Mouse (Mus musculus) CH12.LX (cell line): Measurements from ENCODE around the gene Ifng. TPM values are rescaled to one million over a fixed set of nuclear protein-coding genes. Genes with fewer than 3 reads are reported as not detected.
A peak's percentile ranks its signal among the peaks of the same experiment; 100 is the strongest.

Experiments used
- DNase-seq: peaks from one replicate; pipeline ENCODE4 v3.0.0-alpha.2; 2013; ENCODE audit errors: extremely low read depth
- H3K27ac ChIP-seq: 2 replicates; pipeline ENCODE4 v1.5.1; 2012; ENCODE audit warnings: low read depth, mild to moderate bottlenecking, control low read depth, moderate library complexity; ENCODE audit not compliant: insufficient read depth
- H3K27me3 ChIP-seq: replicated peaks from 2 replicates; pipeline ENCODE3; 2012; ENCODE audit warnings: inconsistent platforms
- H3K36me3 ChIP-seq, 2 experiments: replicated peaks in 1 of 2; 2 replicates each; pipeline versions ENCODE3 to v1.6.1; 2012; ENCODE audit warnings: inconsistent platforms in 1 of 2, low read length in 1 of 2, mild to moderate bottlenecking in 1 of 2, mixed read lengths in 1 of 2, moderate library complexity in 1 of 2; ENCODE audit not compliant: control insufficient read depth in 1 of 2, insufficient read depth in 1 of 2
- H3K4me1 ChIP-seq, 2 experiments: 2 replicates each; pipeline ENCODE4 v1.6.1; 2012; ENCODE audit warnings: inconsistent platforms in 1 of 2, moderate library complexity in 1 of 2; ENCODE audit not compliant: insufficient read depth in 2 of 2, control insufficient read depth in 1 of 2
- H3K4me2 ChIP-seq: 2 replicates; pipeline ENCODE4 v1.6.1; 2012; ENCODE audit warnings: low read depth, mild to moderate bottlenecking, control low read depth; ENCODE audit not compliant: poor library complexity, insufficient read depth, severe bottlenecking
- H3K4me3 ChIP-seq, 3 experiments: fragments of 150-350 bp in 1 of 3; sonication (generic) in 1 of 3; replicated peaks in 1 of 3; 2 replicates each; pipeline versions ENCODE3 to v1.5.1; 2011 to 2012; ENCODE audit warnings: low read depth in 2 of 3, low read length in 2 of 3, mild to moderate bottlenecking in 2 of 3, moderate library complexity in 2 of 3, control low read depth in 1 of 3, improper control_type of control experiment in 1 of 3, inconsistent platforms in 1 of 3, mixed read lengths in 1 of 3; ENCODE audit not compliant: poor library complexity in 1 of 3
- H3K79me2 ChIP-seq: replicated peaks from 2 replicates; pipeline ENCODE4 v1.6.1; 2012; ENCODE audit warnings: mild to moderate bottlenecking, moderate library complexity; ENCODE audit not compliant: control insufficient read depth, poor library complexity, insufficient read depth, severe bottlenecking; ENCODE audit errors: extremely low read depth
- H3K9ac ChIP-seq: 2 replicates; pipeline ENCODE4 v1.6.1; 2012; ENCODE audit warnings: low read depth, mild to moderate bottlenecking, control low read depth, moderate library complexity; ENCODE audit not compliant: insufficient read depth
- H3K9me3 ChIP-seq: replicated peaks from 2 replicates; pipeline ENCODE3; 2012; ENCODE audit warnings: low read length, inconsistent platforms, mixed read lengths
- BHLHE40 ChIP-seq: IDR thresholded peaks from 2 replicates; pipeline ENCODE4 v1.6.1; 2011; ENCODE audit warnings: mild to moderate bottlenecking, low read depth, low read length, improper control_type of control experiment
- CHD1 ChIP-seq: IDR thresholded peaks from 2 replicates; pipeline ENCODE4 v1.6.1; 2012; ENCODE audit warnings: low read depth, low read length, improper control_type of control experiment, inconsistent platforms
- CHD2 ChIP-seq: IDR thresholded peaks from 2 replicates; pipeline ENCODE4 v1.6.1; 2011; ENCODE audit warnings: low read length, improper control_type of control experiment
- E2F4 ChIP-seq: IDR thresholded peaks from 2 replicates; pipeline ENCODE4 v1.6.1; 2011; ENCODE audit warnings: low read depth, low read length, improper control_type of control experiment; ENCODE audit not compliant: insufficient replicate concordance
- ELF1 ChIP-seq: IDR thresholded peaks from 2 replicates; pipeline ENCODE4 v1.6.1; 2014; ENCODE audit warnings: low read depth, mild to moderate bottlenecking, inconsistent platforms, low read length, improper control_type of control experiment
- EP300 ChIP-seq: IDR thresholded peaks from 2 replicates; pipeline ENCODE4 v1.6.1; 2011; ENCODE audit warnings: low read length, improper control_type of control experiment
- ETS1 ChIP-seq: conservative IDR thresholded peaks from 2 replicates; pipeline ENCODE4 v1.6.1; 2012; ENCODE audit warnings: low read depth, mild to moderate bottlenecking, inconsistent platforms, low read length, improper control_type of control experiment, moderate library complexity
- GABPA ChIP-seq: IDR thresholded peaks from 2 replicates; pipeline ENCODE4 v1.6.1; 2012; ENCODE audit warnings: low read depth, low read length, improper control_type of control experiment, inconsistent platforms; ENCODE audit not compliant: insufficient replicate concordance
- HCFC1 ChIP-seq: IDR thresholded peaks from 2 replicates; pipeline ENCODE4 v1.6.1; 2012; ENCODE audit warnings: low read depth, mild to moderate bottlenecking, inconsistent platforms, low read length, improper control_type of control experiment
- IRF4 ChIP-seq: IDR thresholded peaks from 2 replicates; pipeline ENCODE4 v1.6.1; 2014; ENCODE audit warnings: low read depth, mild to moderate bottlenecking, inconsistent platforms, low read length, improper control_type of control experiment
- JUN ChIP-seq: IDR thresholded peaks from 2 replicates; pipeline ENCODE4 v1.6.1; 2011; ENCODE audit warnings: low read depth, mild to moderate bottlenecking, low read length, improper control_type of control experiment, moderate library complexity; ENCODE audit not compliant: insufficient read depth
- JUND ChIP-seq: conservative IDR thresholded peaks from 2 replicates; pipeline ENCODE4 v1.6.1; 2011; ENCODE audit warnings: low read depth, low read length, improper control_type of control experiment
- MAFK ChIP-seq: IDR thresholded peaks from 2 replicates; pipeline ENCODE4 v1.6.1; 2011; ENCODE audit warnings: low read length, improper control_type of control experiment; ENCODE audit not compliant: insufficient replicate concordance
- MAX ChIP-seq: IDR thresholded peaks from 2 replicates; pipeline ENCODE4 v1.6.1; 2011; ENCODE audit warnings: low read length, improper control_type of control experiment
- MAZ ChIP-seq: IDR thresholded peaks from 2 replicates; pipeline ENCODE4 v1.6.1; 2012; ENCODE audit warnings: low read depth, mild to moderate bottlenecking, inconsistent platforms, low read length, improper control_type of control experiment, moderate library complexity
- MEF2A ChIP-seq: IDR thresholded peaks from 2 replicates; pipeline ENCODE4 v1.6.1; 2014; ENCODE audit warnings: low read depth, mild to moderate bottlenecking, inconsistent platforms, low read length, improper control_type of control experiment, borderline replicate concordance
- MYC ChIP-seq: IDR thresholded peaks from 2 replicates; pipeline ENCODE4 v1.6.1; 2011; ENCODE audit warnings: low read depth, mild to moderate bottlenecking, improper control_type of control experiment, low read length
- NRF1 ChIP-seq: IDR thresholded peaks from 2 replicates; pipeline ENCODE4 v1.6.1; 2014; ENCODE audit warnings: low read depth, mild to moderate bottlenecking, inconsistent platforms, low read length, improper control_type of control experiment, moderate library complexity
- POLR2A ChIP-seq: IDR thresholded peaks from 2 replicates; pipeline ENCODE4 v1.6.1; 2011; ENCODE audit warnings: low read depth, mild to moderate bottlenecking, improper control_type of control experiment, low read length
- RCOR1 ChIP-seq: conservative IDR thresholded peaks from 2 replicates; pipeline ENCODE4 v1.6.1; 2012; ENCODE audit warnings: low read depth, mild to moderate bottlenecking, inconsistent platforms, low read length, improper control_type of control experiment
- SIN3A ChIP-seq: IDR thresholded peaks from 2 replicates; pipeline ENCODE4 v1.6.1; 2012; ENCODE audit warnings: low read length, improper control_type of control experiment, inconsistent platforms
- TBP ChIP-seq: conservative IDR thresholded peaks from 2 replicates; pipeline ENCODE4 v1.6.1; 2011; ENCODE audit warnings: low read depth, low read length, improper control_type of control experiment
- TCF12 ChIP-seq: IDR thresholded peaks from 2 replicates; pipeline ENCODE4 v1.6.1; 2014; ENCODE audit warnings: low read depth, mild to moderate bottlenecking, inconsistent platforms, low read length, improper control_type of control experiment
- UBTF ChIP-seq: IDR thresholded peaks from 2 replicates; pipeline ENCODE4 v1.6.1; 2012; ENCODE audit warnings: low read depth, mild to moderate bottlenecking, inconsistent platforms, low read length, improper control_type of control experiment, moderate library complexity
- USF1 ChIP-seq: IDR thresholded peaks from 2 replicates; pipeline ENCODE4 v1.6.1; 2014; ENCODE audit warnings: low read depth, mild to moderate bottlenecking, inconsistent platforms, low read length, improper control_type of control experiment
- ZC3H11A ChIP-seq: IDR thresholded peaks from 2 replicates; pipeline ENCODE4 v1.6.1; 2012; ENCODE audit warnings: low read depth, mild to moderate bottlenecking, inconsistent platforms, low read length, improper control_type of control experiment
- ZKSCAN1 ChIP-seq: IDR thresholded peaks from 2 replicates; pipeline ENCODE4 v1.6.1; 2012; ENCODE audit warnings: low read depth, inconsistent platforms, low read length, improper control_type of control experiment, borderline replicate concordance
- ZNF384 ChIP-seq: IDR thresholded peaks from 2 replicates; pipeline ENCODE4 v1.6.1; 2012; ENCODE audit warnings: low read depth, low read length, improper control_type of control experiment, inconsistent platforms
- dilution Hi-C: fragments of 300-500 bp; cut with MboI; formaldehyde crosslinking; loops from 2 replicates; pipeline ENCODE4 v1.14.3; 2020; ENCODE audit warnings: low sequenced_read_pairs; ENCODE audit not compliant: extremely low pct_unique_long_range_greater_than_20kb, extremely low pct_ligation_motif_present
- in situ Hi-C: fragments of 300-500 bp; cut with MboI; formaldehyde crosslinking; loops from 3 replicates; pipeline ENCODE4 v1.14.3; 2019; ENCODE audit warnings: low sequenced_read_pairs, low pct_ligation_motif_present, low pct_unique_long_range_greater_than_20kb, mixed read lengths
- polyA plus RNA-seq: library from polyadenylated mRNA; unstranded; fragments of >175 nt; gene quantifications from 2 replicates; pipeline ENCODE4 v1.2.1, GENCODE M21; 2012; ENCODE audit warnings: low read depth; ENCODE audit not compliant: insufficient read length
- total RNA-seq, 2 experiments: library from RNA; depleted of rRNA; stranded (reverse); fragments of 300-350 nt in 1 of 2; fragments of >200 nt in 1 of 2; gene quantifications; 2 replicates each; pipeline ENCODE4 v1.2.3; 2012 to 2014

Gene Ifng
- total and polyA plus RNA-seq, 3 experiments: not detected

- in situ Hi-C loops: no loop called here
- Histone ChIP-seq H3K4me2 (0 out of 2 replicates have a peak overlapping the region, but pooled peaks have one; percentile 29), H3K36me3 (no peaks in the 10 kb centered on the region), H3K9ac (no peak overlapping the region), H3K4me1 (peaks cover 13 to 26% of the 10 kb centered on the region in 2 experiments), H3K27me3 (no peaks in the 10 kb centered on the region), H3K9me3 (no peaks in the 10 kb centered on the region)
- TF ChIP-seq TCF12 (no peak), MEF2A (peak; percentile 69), MAX (no peak), JUND (peak; percentile 60), JUN (peak; percentile 20; the same call in 1 of the 2 replicates), ETS1 (peak; percentile 41)
- TF ChIP-seq, all 38 proteins: peak for 4
- no peak overlapping the region for H3K27ac ChIP-seq
- DNase-seq: no peak
- no peak overlapping the region for H3K4me3 ChIP-seq
- dilution Hi-C loops: no loop called here
- no peaks in the 10 kb centered on the region for H3K79me2 ChIP-seq
Observed at GRCm38 (mm10) chr10:118494109-118494508, 53.3 kb downstream of the Ifng start.

DNA sequence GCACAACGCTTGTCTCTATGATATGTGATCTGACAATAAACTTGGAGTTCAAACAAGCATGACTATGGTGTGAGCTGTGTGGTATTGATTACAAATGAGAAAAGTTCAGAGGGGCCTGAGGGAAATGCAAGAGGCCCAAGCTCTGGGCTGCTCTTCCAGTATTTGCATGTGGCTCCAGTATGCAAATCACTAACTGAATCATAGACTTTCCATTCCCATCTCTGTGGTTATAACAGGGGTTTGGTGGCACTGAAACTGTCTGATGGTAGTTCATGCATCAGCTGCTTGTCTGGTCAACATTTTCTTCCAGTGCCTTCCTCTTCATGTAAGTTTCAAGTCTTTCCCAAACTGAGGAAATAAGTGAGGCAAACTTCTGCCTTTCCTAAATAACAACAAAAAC is 54.5 kb downstream of the Ifng start:
- in situ Hi-C loops: no loop called here
- dilution Hi-C loops: no loop called here

More for the DNA sequence above, 54.5 kb downstream of the Ifng start:
- no peaks in the 10 kb centered on the region for H3K9me3 ChIP-seq
- H3K4me1 ChIP-seq: peaks cover 13 to 26% of the 10 kb centered on the region in 2 experiments
- H3K36me3 ChIP-seq: no peaks in the 10 kb centered on the region
- TF ChIP-seq UBTF: no peak
- TF ChIP-seq MAZ: no peak
- no peak for TF ChIP-seq USF1
- peak; percentile 90 for TF ChIP-seq MEF2A
- TF ChIP-seq ZNF384: peak; percentile 13; the same call in 1 of the 2 replicates
- TF ChIP-seq ZKSCAN1: no peak
- TF ChIP-seq POLR2A: no peak
- TF ChIP-seq TBP: 0 out of 2 replicates have a peak, but pooled peaks have one; percentile 41
- TF ChIP-seq NRF1: no peak
- peak; percentile 88 for TF ChIP-seq IRF4
- TF ChIP-seq BHLHE40: peak; percentile 85
- no peak; the same call in 1 of the 2 replicates for TF ChIP-seq HCFC1
- TF ChIP-seq ZC3H11A: no peak
- peak; percentile 94 for TF ChIP-seq MAFK
- TF ChIP-seq JUN: peak; percentile 61; the same call in 1 of the 2 replicates
- no peak; the same call in 1 of the 2 replicates for TF ChIP-seq SIN3A
- TF ChIP-seq CHD1: no peak
- peak; percentile 71; the same call in 1 of the 2 replicates for TF ChIP-seq MYC
- no peak for TF ChIP-seq ELF1
- no peak for TF ChIP-seq E2F4
- TF ChIP-seq JUND: peak; percentile 80
- peak; percentile 94 for TF ChIP-seq EP300
- peak; percentile 80 for TF ChIP-seq CHD2
- TF ChIP-seq RCOR1: peak; percentile 89; the same call in 1 of the 2 replicates
- no peak for TF ChIP-seq GABPA
- peak; percentile 93 for TF ChIP-seq ETS1
- peak; percentile 73 for TF ChIP-seq TCF12
- peak; percentile 56; the same call in 1 of the 2 replicates for TF ChIP-seq MAX
- peak; percentile 93 for DNase-seq
- peak overlapping the region; percentile 90 for H3K4me2 ChIP-seq
- peaks cover 3% of the 10 kb centered on the region for H3K27me3 ChIP-seq
- no peak overlapping the region for H3K9ac ChIP-seq
- no peaks in the 10 kb centered on the region for H3K79me2 ChIP-seq
- H3K27ac ChIP-seq: no peak overlapping the region
- H3K4me3 ChIP-seq: no peak overlapping the region
